Mouse (Mus musculus) CH12.LX (cell line): ENCODE results near the gene Napb.

ENCODE experiments used
- EP300 ChIP-seq: IDR thresholded peaks from 2 replicates; pipeline ENCODE4 v1.6.1; 2011; ENCODE audit warnings: low read length, improper control_type of control experiment
- POLR2A ChIP-seq: IDR thresholded peaks from 2 replicates; pipeline ENCODE4 v1.6.1; 2011; ENCODE audit warnings: low read depth, mild to moderate bottlenecking, improper control_type of control experiment, low read length
- ZC3H11A ChIP-seq: IDR thresholded peaks from 2 replicates; pipeline ENCODE4 v1.6.1; 2012; ENCODE audit warnings: low read depth, mild to moderate bottlenecking, inconsistent platforms, low read length, improper control_type of control experiment

DNA sequence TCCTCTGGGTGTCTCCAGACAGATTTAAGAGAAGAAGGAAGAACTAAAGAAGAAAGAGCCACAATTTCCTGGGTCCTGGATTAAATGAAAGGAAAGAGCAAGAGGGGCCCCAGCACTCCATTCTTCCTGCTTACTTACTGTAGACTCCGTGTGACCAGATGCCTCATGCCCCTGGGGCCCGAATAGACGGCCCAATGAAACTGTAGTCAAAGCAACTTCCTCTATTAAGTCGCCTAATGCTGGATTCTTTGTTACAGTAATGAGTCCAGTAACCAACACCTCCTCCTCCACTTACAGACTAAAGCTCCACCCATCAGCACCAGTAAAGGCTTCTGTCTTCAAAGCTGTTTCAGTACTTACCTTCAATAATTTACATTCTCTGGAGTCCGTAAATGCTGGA lies 33.7 kb downstream of the Napb start:
- TF ChIP-seq EP300 (no peak), ZC3H11A (no peak), POLR2A (0 out of 2 replicates have a peak, but pooled peaks have one; percentile 28)
